Mouse (Mus musculus) spleen, embryonic (tissue): ENCODE measurements around the gene Ispd.

Experiments used
- CTCF ChIA-PET: fragments of 350-600 bp; sonication (Branson Sonifier 250); formaldehyde crosslinking; loops from one replicate; lab custom pipeline; 2022; lab: Charles Lee

Ispd gene

DNA sequence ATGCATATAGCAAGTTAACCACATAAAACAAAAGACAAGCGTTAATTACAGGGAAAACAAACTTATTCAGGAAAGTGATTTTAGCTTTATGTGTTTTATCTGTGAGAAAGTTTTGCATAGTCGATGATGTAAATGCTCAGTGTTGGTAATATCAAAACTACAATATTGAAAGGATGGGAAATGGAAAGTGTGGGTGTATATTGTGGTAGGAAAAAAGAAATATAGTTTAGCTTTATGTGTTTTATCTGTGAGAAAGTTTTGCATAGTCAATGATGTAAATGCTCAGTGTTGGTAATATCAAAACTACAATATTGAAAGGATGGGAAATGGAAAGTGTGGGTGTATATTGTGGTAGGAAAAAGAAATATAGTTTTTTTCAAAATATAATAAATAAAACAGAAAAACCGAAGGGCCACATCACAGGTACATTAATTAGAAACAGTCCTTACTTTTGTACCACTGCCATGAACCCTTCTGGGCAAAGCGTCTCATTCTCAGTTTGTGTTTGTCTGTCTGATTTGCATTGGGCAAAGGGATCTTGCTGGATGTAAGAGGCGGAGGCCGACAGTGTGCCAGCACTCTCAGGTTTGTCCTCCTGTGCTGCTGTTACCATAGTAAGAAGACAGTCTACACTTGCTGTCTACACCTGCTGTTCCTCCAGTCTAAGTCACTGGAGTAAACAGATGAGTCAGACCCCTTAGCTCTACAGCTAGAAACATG lies 87.2 kb downstream of the Ispd start:
- CTCF ChIA-PET = interaction anchor here (0.6 kb wide), 1 partner anchor 125 kb away, joined by 5 read pairs; no protein-coding TSS in a partner anchor

DNA sequence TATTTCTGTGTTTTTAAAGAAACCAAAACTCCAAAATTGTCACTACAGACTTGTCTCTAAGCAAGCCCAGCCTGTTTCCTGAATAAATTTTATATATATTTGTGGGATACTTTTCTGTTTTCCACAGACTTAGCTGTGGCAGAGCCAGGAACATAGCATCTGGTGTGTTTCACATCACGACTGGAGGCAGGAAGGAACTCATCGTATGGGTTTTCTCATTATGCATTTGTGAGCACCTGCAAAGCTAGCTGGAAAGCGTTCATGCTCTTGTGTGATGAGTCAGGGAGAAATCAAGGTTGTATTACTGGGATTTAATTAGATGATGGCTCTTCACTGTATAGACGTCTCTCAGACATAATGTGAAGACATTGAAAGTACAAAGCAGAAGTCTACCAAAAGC lies 90.2 kb downstream of the Ispd start:
- CTCF ChIA-PET = no interaction called here

DNA sequence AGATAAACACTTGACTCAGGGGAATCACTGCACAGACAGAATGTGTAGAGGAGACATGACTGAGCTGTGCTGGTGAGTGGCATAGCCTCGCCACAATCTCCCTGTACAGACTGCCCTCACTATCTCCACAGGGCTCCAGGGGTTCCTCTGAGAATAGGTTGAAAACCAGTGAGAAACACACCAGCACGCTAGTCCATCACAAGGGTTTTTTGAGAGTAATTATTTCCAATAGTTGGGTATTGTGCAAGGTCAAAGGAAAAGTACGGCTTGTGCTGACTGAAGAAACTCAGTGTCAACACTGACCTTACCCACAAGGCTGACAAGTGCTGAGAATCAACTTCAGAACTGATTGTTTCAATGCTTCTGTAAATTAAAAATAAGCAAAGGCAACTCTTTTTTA lies 92.9 kb downstream of the Ispd start:
- CTCF ChIA-PET = no interaction called here

DNA sequence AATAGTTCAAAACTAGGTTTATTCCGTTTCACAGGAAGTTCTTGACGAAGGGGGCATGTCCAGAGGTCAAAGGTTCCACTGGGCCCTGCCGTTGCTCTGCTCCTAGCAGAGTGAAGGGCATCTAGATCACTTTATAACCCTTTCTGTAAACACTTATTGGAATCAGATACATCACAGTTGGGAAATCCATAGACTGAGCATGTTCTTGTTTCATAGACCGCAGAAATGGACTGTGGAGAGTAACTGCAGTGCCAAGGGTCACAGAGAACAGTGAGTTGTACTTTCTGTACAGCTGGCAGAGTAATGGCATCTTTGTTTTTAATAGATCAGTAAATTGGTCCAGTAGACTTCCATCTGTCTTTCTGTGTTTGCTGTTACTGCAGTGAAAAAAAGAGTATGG lies 94.0 kb downstream of the Ispd start:
- CTCF ChIA-PET = no interaction called here

DNA sequence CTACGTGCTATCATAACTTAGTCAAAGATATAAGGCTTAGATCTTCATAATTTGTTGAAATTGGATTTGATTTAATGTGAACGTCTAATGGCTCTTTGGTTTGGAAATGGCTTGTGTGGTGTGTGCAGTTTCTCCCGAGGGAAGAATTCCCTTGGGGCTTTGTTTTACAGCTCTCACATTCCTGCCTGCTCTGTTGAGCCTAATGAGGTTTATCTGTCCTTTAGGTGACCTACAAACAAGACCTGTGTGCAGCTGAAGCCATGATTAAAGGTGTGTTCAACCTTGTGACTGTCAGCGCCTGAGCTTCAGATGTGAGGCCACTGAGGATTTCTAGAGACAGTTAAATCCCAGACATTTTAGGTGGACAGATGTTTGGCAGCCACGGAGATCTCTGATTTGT lies 95.2 kb downstream of the Ispd start:
- CTCF ChIA-PET = no interaction called here

DNA sequence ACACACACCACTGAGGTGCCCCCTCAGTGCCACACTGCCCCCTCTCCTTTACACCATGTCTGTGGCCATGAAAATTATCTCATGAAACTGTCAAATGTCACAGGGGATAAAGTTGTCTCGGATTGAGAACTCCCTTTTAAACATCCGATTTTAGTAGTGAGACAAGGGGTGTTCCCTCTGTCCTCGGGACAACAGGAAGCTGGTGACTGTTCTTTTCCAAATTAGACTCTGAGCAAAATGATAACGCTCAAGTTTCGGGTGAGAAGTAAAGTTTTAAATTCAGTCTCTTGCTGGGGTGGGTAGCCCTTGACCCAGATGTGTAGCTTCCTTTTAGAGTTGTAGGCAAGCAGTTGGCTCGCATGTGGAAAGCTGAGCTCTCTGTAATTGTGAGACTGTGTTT lies 96.3 kb downstream of the Ispd start:
- CTCF ChIA-PET = no interaction called here

DNA sequence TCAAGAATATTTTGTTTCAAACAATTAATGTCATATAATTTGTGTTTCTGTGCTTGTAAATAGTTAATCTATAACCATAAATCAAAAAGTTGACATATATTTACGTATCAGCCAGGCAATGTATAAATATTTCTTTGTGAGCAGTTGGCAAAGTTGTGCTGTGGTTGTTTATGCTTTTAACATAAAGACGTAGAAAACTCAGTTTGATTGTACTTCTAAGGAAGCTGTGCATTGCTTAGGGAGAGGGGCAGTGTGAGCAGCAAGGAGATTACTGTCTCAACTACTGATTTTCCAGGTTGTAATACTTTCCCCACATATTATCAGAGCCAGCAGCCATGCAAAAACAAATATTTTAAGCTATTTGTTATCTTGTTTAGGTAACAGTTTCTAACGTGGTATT lies 96.7 kb downstream of the Ispd start:
- CTCF ChIA-PET = no interaction called here

DNA sequence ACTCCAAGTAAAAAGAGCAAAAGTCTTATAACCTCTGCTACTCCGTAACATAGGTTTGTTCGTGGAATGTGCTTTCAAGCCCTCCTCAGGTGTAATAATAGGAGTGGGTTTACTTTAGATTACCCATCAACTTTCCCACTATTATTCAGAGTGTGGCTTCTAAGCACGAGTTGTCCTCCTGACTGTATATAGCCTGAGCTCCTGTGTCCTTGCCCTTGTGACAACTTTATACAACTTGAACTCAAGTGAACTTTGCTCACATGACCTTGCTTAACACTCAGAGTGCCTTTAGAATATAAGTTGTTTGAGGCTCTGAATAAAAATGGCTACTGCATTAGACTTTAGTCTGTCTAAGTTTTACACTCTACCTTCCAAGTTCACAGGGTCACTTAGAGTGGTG lies 100.5 kb downstream of the Ispd start:
- CTCF ChIA-PET = no interaction called here

DNA sequence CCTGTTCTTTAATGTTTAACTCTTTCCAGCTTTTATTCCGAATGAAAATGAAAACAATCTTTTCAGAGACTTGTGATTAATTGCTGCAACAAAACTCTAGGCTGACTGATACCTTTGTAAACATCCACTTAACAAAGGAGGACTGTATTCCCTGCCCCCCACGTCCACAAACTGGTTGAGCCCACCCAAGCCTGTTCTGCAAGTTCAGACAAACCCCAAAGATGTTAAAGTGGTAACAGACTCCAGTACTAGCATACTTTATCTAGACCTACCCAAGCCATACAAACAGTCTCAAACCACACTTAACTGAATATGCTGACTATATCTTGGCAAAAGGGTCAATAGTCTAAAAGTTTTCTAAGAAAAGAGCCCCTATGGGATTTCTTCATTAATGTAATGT lies 102.1 kb downstream of the Ispd start:
- CTCF ChIA-PET = interaction anchor here (0.6 kb wide), 1 partner anchor 14 kb away, joined by 4 read pairs; no protein-coding TSS in a partner anchor

DNA sequence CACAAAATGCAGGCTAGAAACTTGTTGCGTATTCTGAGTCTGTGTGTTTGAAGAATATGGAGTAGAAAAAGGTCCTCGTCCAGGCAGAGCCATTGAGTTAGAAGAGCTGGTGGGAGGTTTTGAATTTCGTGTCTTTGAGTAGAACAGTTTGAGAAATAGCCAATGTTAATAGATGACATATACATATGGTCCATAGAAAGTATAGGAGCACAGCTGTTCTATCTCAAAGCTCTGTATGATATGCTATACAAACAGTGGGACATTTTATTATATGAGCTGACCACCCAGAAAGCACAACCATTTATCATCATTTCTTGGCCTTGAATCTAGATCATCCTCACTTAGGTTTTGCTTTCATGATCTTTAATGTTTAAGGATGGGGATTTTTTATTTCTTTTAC lies 116.3 kb downstream of the Ispd start:
- CTCF ChIA-PET = interaction anchor here (0.7 kb wide), 1 partner anchor 14 kb away, joined by 4 read pairs; no protein-coding TSS in a partner anchor

DNA sequence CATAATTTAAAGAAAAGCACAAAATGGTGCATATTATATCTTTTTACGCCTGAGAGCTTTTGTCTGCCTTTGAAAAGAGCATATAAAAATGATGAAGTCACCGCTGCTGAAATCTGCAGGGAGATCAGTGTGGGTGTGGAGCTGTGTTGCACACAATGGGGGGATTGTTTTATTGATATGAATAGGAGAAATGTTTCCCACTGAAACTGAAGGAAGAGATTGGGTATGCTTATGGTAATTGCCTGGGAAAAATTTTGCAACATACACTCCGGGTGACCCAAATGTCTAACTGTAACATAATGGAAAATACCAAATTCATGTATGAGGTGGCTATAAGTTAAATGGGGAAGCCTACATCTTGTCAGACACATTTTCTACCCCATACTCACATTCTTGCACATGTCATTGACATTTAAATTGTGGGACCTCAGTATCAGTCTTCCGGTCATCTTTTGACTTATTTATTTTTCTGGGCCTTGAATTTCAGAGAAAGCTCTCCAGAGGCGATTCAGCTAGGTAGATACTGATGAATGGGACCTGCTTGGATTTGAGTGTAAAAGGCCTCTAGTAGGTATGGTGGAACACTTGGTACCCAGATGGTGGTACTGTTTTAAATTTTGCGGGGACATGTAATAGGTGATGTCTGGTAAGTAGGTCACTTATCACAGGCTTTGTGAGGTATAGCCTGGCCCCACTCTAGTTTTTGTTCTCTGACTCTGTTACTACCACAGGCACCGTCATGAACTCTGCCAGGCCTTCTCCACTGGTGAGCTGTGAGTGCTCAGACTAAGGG lies 126.1 kb downstream of the Ispd start:
- CTCF ChIA-PET = no interaction called here

DNA sequence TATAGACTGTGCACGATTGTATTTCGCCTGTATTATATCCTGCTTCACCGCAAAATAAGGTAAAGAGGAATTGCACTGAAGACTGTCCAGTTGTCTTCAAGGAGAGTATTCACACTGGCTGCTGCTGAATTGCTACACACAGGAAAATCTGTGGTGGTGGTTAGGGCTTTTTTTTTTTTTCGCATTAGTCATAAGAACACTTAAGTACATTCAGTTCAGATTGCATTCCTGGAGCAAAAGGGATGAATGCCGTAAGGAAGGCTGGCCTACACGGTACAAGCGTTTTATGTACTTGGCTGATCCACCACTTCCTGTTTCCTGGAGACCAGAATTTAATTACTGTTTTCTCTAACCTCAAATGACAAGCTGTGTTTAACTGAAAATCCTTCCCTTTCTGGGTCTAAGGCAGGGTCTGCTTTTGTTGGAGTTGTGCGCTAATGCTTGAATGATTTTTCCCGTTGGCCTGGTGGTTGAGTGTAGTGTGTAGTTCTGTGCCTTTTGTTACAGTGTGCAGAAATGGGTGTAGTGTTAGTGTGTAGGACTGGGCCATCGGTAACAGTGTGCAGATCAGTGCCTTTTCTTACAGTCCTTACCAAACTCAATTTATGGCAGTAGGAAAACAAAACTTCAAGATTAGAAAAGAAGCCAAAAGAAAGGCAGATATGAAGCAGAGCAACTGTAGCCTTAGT lies 128.8 kb downstream of the Ispd start:
- CTCF ChIA-PET = no interaction called here

DNA sequence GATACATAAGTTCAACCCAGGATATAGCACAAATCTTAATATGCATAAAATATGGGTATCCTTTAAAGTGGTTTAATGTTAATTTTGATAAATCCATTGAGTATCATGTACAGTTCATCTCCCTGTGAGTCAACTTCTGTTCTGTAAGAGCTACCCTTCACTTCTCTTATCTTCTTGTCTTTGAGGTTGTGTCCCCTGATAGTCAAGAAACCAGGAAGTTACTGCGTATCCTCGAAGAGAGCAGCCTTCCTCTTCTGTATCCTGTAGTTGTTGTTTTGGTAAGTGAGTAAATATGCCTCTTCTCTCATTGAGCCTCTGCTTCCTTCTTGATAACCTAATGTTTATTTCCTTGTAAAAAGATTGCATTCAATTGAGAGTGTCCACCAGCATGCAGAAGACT lies 140.5 kb downstream of the Ispd start:
- CTCF ChIA-PET = no interaction called here

DNA sequence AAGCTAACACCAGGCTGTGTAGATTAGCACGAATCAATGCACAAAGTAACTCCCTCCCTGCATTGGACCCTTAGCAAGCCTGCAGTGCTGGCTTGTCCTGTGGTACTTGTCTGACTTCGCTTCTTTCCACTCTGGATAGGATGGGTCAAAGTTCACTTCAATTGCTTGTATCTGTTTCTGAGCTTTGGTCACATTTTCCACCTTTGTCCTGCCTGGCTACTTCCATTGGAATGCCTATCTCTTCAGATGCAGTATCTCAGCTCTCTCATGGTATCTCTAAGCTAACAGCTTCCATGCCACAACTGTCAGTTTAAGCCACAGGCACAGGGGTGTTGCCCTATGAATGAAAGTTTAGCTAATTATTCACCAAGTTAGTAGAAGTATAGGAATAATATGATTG lies 142.3 kb downstream of the Ispd start:
- CTCF ChIA-PET = no interaction called here

DNA sequence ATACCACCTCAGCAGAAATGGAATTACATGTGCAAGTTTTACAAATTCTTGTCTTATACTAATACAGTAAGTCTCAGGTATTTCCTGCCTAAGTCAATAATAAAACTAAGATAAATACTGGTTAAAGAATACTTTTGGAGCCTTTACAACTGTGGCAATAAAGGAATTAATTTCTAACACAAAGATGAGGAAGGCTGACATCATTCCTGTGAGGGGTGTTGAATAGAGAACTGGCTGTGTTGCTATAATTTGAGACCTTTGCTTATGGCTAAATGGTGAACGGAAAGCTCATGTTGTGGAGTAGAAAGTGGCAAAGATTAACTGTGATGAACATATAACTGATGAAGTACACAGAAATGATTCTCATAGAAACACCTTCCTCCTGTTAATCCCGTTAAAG lies 149.7 kb downstream of the Ispd start:
- CTCF ChIA-PET = no interaction called here

DNA sequence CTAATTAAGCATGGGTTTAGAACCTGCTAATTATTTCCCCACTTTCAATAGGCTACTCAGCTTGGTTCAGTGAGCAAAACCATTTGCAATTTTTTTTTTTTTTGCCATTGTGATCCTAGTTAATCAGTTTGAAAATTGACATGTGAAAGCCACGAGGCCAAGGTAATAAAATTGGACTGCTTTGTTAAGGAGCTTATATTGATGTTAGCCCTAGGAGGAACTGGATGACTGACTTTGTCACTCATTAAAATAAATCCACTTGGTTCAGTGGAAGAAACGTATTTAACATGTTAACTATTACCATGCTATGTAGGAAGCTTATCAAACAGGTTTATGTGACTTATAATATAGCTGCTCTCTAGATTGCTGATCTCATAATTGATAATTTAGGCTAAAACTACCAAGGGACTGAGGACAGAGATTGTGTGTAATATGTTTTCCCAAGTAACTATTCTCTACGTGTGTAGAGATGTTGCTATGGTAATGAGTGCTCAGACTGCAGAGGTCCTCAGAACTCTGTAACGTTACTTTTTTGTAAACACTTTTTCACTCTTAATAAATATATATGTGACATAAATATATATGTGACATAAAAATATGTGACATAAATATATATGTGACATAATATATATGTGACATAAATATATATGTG lies 150.3 kb downstream of the Ispd start:
- CTCF ChIA-PET = no interaction called here

DNA sequence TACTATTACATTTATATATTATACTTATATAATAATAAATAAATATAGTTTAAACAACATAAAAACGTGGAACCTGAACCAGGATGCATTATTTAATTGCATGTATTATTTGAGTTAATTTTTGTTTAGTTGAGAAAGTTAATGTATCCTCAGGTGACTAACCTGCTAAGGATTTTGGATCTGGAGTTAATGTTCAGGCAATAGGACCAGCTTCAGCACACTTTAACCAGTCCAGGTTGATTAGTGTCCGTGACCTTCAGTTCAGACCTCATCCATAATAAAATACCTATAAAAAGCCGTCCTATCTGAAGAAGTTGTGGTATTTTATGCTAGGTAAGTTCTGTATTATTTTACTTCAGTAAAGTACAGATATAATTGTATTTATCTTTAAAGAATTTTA lies 151.3 kb downstream of the Ispd start:
- CTCF ChIA-PET = no interaction called here

DNA sequence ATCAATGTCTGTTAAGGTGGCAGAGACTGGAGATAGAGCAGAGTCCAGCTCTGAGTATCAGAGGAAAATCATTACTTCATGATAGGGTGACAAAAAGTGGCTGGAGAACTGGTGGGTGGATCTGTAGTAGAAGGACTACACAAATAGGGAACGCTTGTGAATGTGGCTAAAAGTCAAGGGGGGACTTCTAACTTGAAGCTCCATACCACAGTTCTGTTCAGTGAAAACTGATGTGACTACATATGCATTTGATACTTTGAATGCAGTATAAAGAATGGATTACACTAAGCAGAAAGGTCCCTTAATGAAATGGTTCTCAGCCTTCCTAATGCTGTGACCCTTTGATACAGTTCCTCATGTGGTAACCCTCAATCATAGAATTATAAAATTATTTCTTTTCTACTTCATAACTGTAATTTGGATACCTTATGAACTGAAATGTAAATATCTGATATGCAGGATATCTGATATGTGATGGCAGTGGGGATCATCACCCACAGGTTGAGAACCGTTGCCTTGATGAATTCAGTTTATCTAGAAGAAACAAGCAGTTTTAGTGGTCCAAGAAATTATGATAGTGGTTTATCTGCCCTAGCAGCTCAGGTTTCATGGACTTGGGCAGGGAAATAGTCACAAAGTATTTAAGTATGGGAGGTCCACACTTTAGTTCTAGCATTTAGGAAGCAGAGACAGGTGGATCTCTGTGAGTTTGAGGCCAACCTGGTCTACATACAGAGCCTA lies 152.1 kb downstream of the Ispd start:
- CTCF ChIA-PET = no interaction called here

DNA sequence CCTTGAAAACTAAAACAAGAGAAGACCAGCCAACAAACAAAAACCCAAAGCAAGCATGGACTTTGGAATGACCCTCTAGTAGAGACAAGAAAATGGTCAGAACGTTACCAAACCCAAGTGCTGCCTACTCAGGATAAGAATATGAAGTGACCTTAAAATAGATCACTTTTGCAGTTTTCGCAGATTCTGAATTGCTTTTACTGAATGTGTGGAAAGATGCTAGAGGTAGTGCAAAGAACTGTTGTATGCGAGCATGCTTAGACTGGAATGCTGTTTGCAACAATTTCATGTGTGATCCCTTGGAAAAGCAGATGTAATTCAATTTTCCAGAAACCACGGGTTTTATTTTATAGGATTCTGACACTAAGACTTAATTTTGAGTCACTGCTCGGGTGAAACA lies 153.3 kb downstream of the Ispd start:
- CTCF ChIA-PET = no interaction called here

DNA sequence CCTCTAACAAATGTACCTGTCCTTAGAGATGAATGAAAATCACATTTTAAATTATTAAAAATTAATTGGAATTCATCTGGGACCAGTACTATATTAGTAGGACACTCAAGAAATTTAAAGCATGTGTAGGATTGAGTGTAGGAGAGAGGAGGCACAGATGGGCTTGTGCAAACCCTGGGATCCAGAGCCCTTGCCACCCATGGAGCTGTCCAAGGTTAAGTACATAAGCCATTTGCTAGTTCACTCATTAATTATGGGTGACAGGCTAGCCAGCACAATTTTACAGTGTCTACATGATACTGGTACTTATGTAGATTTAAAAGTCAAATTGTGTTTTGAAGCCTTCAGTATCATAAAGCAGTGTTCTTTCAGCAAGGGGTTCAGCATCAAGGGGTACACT lies 164.1 kb downstream of the Ispd start:
- CTCF ChIA-PET = no interaction called here

DNA sequence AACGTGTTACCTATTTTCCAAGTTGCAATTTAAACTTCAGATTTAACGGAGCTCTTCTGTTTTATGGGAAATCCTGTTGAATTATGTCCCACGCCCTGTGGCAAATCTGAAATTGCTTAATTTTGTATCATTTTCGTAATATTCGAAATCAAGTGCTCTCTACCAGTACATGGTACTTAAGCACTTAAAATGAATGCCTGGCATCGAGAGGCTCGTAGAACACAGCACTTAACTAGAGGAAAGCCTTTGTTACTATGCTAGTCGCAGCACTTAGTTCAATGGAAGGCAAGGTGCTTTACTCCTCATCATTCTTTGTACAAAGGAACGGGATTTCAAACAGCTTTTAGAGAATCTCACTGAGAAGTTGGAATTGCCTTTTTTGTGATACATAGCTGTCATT lies 168.2 kb downstream of the Ispd start:
- CTCF ChIA-PET = no interaction called here
